Mouse (Mus musculus) lung, postnatal 0 days (tissue): ENCODE results near the gene Foxr2. TPM values are rescaled to one million over a fixed set of nuclear protein-coding genes. Genes with fewer than 3 reads are reported as not detected.

ENCODE experiments used
- ATAC-seq: fragments of 200-750 bp; cut with Nextera tagmentation; 2 replicates; pipeline ENCODE4 v1.8.0; 2017; ENCODE audit warnings: moderate library complexity
- DNase-seq: peaks from one replicate; pipeline ENCODE4 v3.0.0-alpha.2; 2016; ENCODE audit warnings: low spot score
- H3K27ac ChIP-seq: fragments of 300-500 bp; sonication (generic); 2 replicates; pipeline ENCODE4 v1.5.1; 2014; ENCODE audit warnings: antibody characterized with exemption, mild to moderate bottlenecking, low read length, mixed read lengths
- H3K27me3 ChIP-seq: fragments of 300-500 bp; sonication (generic); replicated peaks from 2 replicates; pipeline ENCODE4 v1.6.1; 2014; ENCODE audit warnings: low read length, mixed read lengths; ENCODE audit not compliant: insufficient read depth
- H3K36me3 ChIP-seq: fragments of 300-500 bp; sonication (generic); 2 replicates; pipeline ENCODE4 v1.6.1; 2014; ENCODE audit warnings: low read length, mixed read lengths; ENCODE audit not compliant: insufficient read depth
- H3K4me1 ChIP-seq: fragments of 300-500 bp; sonication (generic); 2 replicates; pipeline ENCODE4 v1.6.1; 2014; ENCODE audit warnings: antibody characterized with exemption, low read depth, low read length, mixed read lengths; ENCODE audit not compliant: insufficient read depth
- H3K4me2 ChIP-seq: fragments of 300-500 bp; sonication (generic); replicated peaks from 2 replicates; pipeline ENCODE4 v1.6.1; 2014; ENCODE audit warnings: low read depth, mild to moderate bottlenecking, low read length, moderate library complexity, mixed read lengths
- H3K4me3 ChIP-seq: fragments of 300-500 bp; sonication (generic); 2 replicates; pipeline ENCODE4 v1.5.1; 2014; ENCODE audit warnings: low read depth, low read length
- H3K9ac ChIP-seq: fragments of 300-500 bp; sonication (generic); replicated peaks from 2 replicates; pipeline ENCODE4 v1.6.1; 2014; ENCODE audit warnings: low read depth, mild to moderate bottlenecking
- H3K9me3 ChIP-seq: fragments of 300-500 bp; sonication (generic); 2 replicates; pipeline ENCODE4 v1.6.1; 2016; ENCODE audit warnings: low read length, mixed read lengths
- CTCF ChIP-seq: IDR thresholded peaks from 2 replicates; pipeline ENCODE4 v1.5.1; 2016; ENCODE audit warnings: antibody characterized with exemption, mild to moderate bottlenecking
- EP300 ChIP-seq: IDR thresholded peaks from 2 replicates; pipeline ENCODE4 v1.6.1; 2016; ENCODE audit warnings: antibody characterized with exemption, mild to moderate bottlenecking, control low read depth
- WGBS: fragments of 180-500 bp; shearing (Covaris S2); extraction: QIAGEN DNeasy Blood & Tissue Kit; methylation state at CpG from one replicate; pipeline ENCODE4 v1.1.7; 2014; 5-methylcytosine and 5-hydroxymethylcytosine counted together
- polyA plus RNA-seq: library from polyadenylated mRNA; unstranded; fragments of >200 nt; fragmentation: Nextera tagmentation; extraction: Ambion mirVana; gene quantifications from 2 replicates; pipeline ENCODE4 v1.2.1, GENCODE M21; 2015

Gene Foxr2
- polyA plus RNA-seq, result not detected in 2 replicates

GRCm38 (mm10) chrX:153118486-153118885 is at the start of gene Foxr2:
TSS of gene Foxr2 (plus strand) at chrX:153118786.
- no peak within 1 kb of the TSS for H3K4me3 ChIP-seq
- no peak for ATAC-seq
- no peak within 1 kb of the TSS for H3K27ac ChIP-seq
- WGBS, result 5% methylated on average over 2 of the region's 3 CpGs
- no peak within 1 kb of the TSS for H3K4me2 ChIP-seq
- no peaks in the 10 kb centered on the region for H3K27me3 ChIP-seq
- no peak for DNase-seq
- H3K4me1 ChIP-seq, result no peaks in the 10 kb centered on the region
- H3K36me3 ChIP-seq, result no peaks in the 10 kb centered on the region
- no peak within 1 kb of the TSS for H3K9ac ChIP-seq
- no peaks in the 10 kb centered on the region for H3K9me3 ChIP-seq
- no peak for TF ChIP-seq EP300
- TF ChIP-seq CTCF, result no peak

- Histone ChIP-seq H3K9ac (no peak overlapping the region), H3K4me3 (no peak overlapping the region), H3K4me2 (no peak overlapping the region), H3K36me3 (no peaks in the 10 kb centered on the region), H3K4me1 (no peaks in the 10 kb centered on the region), H3K27ac (no peak overlapping the region), H3K9me3 (no peaks in the 10 kb centered on the region), H3K27me3 (no peaks in the 10 kb centered on the region)
- DNase-seq (no peak), ATAC-seq (no peak)
- 41% methylated on average over 2 of the region's 2 CpGs for WGBS
- no peak for TF ChIP-seq EP300
- no peak for TF ChIP-seq CTCF
Measured at GRCm38 (mm10) chrX:153119013-153119412, 427 bp downstream of the Foxr2 start.

GRCm38 (mm10) chrX:153139734-153140515 is 21.3 kb downstream of the Foxr2 start, which contains the start of gene Rragb:
TSS of gene Rragb (plus strand) at chrX:153139981.
- ATAC-seq (peak; percentile 92), DNase-seq (peak; percentile 48)
- Histone ChIP-seq H3K27ac (no peak within 1 kb of the TSS), H3K4me2 (peak within 1 kb of the TSS; percentile 53), H3K27me3 (0 out of 2 replicates have a peak, but pooled peaks cover 6% of the 10 kb centered on the region), H3K36me3 (no peaks in the 10 kb centered on the region), H3K9ac (no peak within 1 kb of the TSS), H3K9me3 (no peaks in the 10 kb centered on the region), H3K4me1 (no peaks in the 10 kb centered on the region), H3K4me3 (peak within 1 kb of the TSS; percentile 28)
- no peak for TF ChIP-seq EP300
- peak; percentile 46 for TF ChIP-seq CTCF
- WGBS, result 9% methylated on average over 43 of the region's 47 CpGs

GRCm38 (mm10) chrX:153142656-153143055 is 24.1 kb downstream of the Foxr2 start:
- Histone ChIP-seq H3K4me1 (no peaks in the 10 kb centered on the region), H3K9ac (no peak overlapping the region), H3K4me2 (no peak overlapping the region), H3K27ac (no peak overlapping the region), H3K4me3 (no peak overlapping the region), H3K27me3 (0 out of 2 replicates have a peak, but pooled peaks cover 6% of the 10 kb centered on the region), H3K36me3 (no peaks in the 10 kb centered on the region), H3K9me3 (no peaks in the 10 kb centered on the region)
- ATAC-seq (no peak), DNase-seq (no peak)
- TF ChIP-seq EP300, result no peak
- TF ChIP-seq CTCF, result no peak
- WGBS, result 69% methylated on average over 3 of the region's 3 CpGs

GRCm38 (mm10) chrX:153151766-153152165 is 33.2 kb downstream of the Foxr2 start:
- Histone ChIP-seq H3K36me3 (no peaks in the 10 kb centered on the region), H3K9ac (no peak overlapping the region), H3K4me1 (no peaks in the 10 kb centered on the region), H3K4me2 (no peak overlapping the region), H3K27ac (no peak overlapping the region), H3K4me3 (no peak overlapping the region), H3K27me3 (no peaks in the 10 kb centered on the region), H3K9me3 (no peaks in the 10 kb centered on the region)
- no peak for DNase-seq
- 27% methylated on average over 1 of the region's 1 CpGs for WGBS
- TF ChIP-seq CTCF (no peak), EP300 (no peak)
- no peak for ATAC-seq

GRCm38 (mm10) chrX:153155322-153155721 is 36.7 kb downstream of the Foxr2 start:
- Histone ChIP-seq H3K27me3 (no peaks in the 10 kb centered on the region), H3K4me2 (no peak overlapping the region), H3K4me3 (no peak overlapping the region), H3K9me3 (no peaks in the 10 kb centered on the region), H3K4me1 (no peaks in the 10 kb centered on the region), H3K36me3 (no peaks in the 10 kb centered on the region), H3K9ac (no peak overlapping the region), H3K27ac (no peak overlapping the region)
- peak; percentile 19 for DNase-seq
- 39% methylated on average over 3 of the region's 3 CpGs for WGBS
- no peak; the same call in 1 of the 2 replicates for ATAC-seq
- TF ChIP-seq CTCF (peak; percentile 68), EP300 (no peak)
